Mouse (Mus musculus) spleen, postnatal 36 days (tissue): Measurements from ENCODE around the gene Hspb8.
"Not testable (repeated sequence)": the region's sequence is repeated elsewhere in the genome, so short reads cannot be mapped to it uniquely, and the experiment has no call there.

Experiments
- DNase-seq, 2 experiments: peaks; one replicate each; pipeline ENCODE4 v3.0.0; 2022; ENCODE audit warnings: low spot score in 2 of 2, mixed read lengths in 1 of 2

Hspb8 gene

GRCm38 (mm10) chr5:116432871-116433270 lies 10.2 kb upstream of the Hspb8 start:
- no peak for DNase-seq

GRCm38 (mm10) chr5:116426701-116427100 lies 4.0 kb upstream of the Hspb8 start:
- DNase-seq, result no peak

GRCm38 (mm10) chr5:116425709-116426108 lies 3.0 kb upstream of the Hspb8 start:
- DNase-seq, result not testable (repeated sequence)

- DNase-seq, result no peak
Measured at GRCm38 (mm10) chr5:116425273-116425672, 2.6 kb upstream of the Hspb8 start.

GRCm38 (mm10) chr5:116423746-116424145 lies 1.1 kb upstream of the Hspb8 start:
- DNase-seq, result no peak

- no peak for DNase-seq
Measured at GRCm38 (mm10) chr5:116421791-116422481, 728 bp downstream of the Hspb8 start.

GRCm38 (mm10) chr5:116420759-116421225 lies 1.9 kb downstream of the Hspb8 start:
- no peak for DNase-seq

GRCm38 (mm10) chr5:116420213-116420612 lies 2.5 kb downstream of the Hspb8 start:
- DNase-seq, result no peak

GRCm38 (mm10) chr5:116419322-116420045 lies 3.2 kb downstream of the Hspb8 start:
- DNase-seq, result no peak

GRCm38 (mm10) chr5:116416208-116416607 lies 6.5 kb downstream of the Hspb8 start:
- DNase-seq, result no peak

- DNase-seq, result no peak
Measured at GRCm38 (mm10) chr5:116409689-116410590, 12.7 kb downstream of the Hspb8 start.

- DNase-seq, result no peak
Measured at GRCm38 (mm10) chr5:116408965-116409364, 13.7 kb downstream of the Hspb8 start.

GRCm38 (mm10) chr5:116407936-116408335 lies 14.7 kb downstream of the Hspb8 start:
- no peak for DNase-seq

- DNase-seq, result no peak
Measured at GRCm38 (mm10) chr5:116407321-116407720, 15.3 kb downstream of the Hspb8 start.

GRCm38 (mm10) chr5:116406507-116406906 lies 16.2 kb downstream of the Hspb8 start:
- DNase-seq, result no peak

- DNase-seq, result no peak
Measured at GRCm38 (mm10) chr5:116405934-116406333, 16.7 kb downstream of the Hspb8 start.

- no peak for DNase-seq
Measured at GRCm38 (mm10) chr5:116404063-116404462, 18.6 kb downstream of the Hspb8 start.

- DNase-seq, result no peak
Measured at GRCm38 (mm10) chr5:116400801-116401200, 21.9 kb downstream of the Hspb8 start.

GRCm38 (mm10) chr5:116400042-116400730 lies 22.5 kb downstream of the Hspb8 start:
- DNase-seq, result no peak

GRCm38 (mm10) chr5:116396104-116396503 lies 26.6 kb downstream of the Hspb8 start:
- no peak for DNase-seq

GRCm38 (mm10) chr5:116392603-116393002 lies 30.1 kb downstream of the Hspb8 start:
- no peak for DNase-seq
